Mouse (Mus musculus) cerebellum, adult 2 months (tissue): ENCODE data around the gene Lysmd1.

ENCODE experiments used
- CTCF ChIP-seq: fragments of 200-500 bp; IDR thresholded peaks from 2 replicates; pipeline ENCODE4 v1.5.1; 2011; ENCODE audit warnings: low read depth, mild to moderate bottlenecking, control low read depth, low read length, moderate library complexity, borderline replicate concordance; ENCODE audit not compliant: insufficient read depth
- POLR2A ChIP-seq: fragments of 200-500 bp; IDR thresholded peaks from 2 replicates; pipeline ENCODE4 v1.6.1; 2011; ENCODE audit warnings: low read length, control low read depth, borderline replicate concordance; ENCODE audit not compliant: insufficient read depth

- no peak for TF ChIP-seq CTCF
- no peak for TF ChIP-seq POLR2A
Measured at GRCm38 (mm10) chr3:95141952-95142616, 8.2 kb downstream of the Lysmd1 start, which contains the start of gene Tnfaip8l2.
